Mouse (Mus musculus): ENCODE measurements around the gene Palld. TPM values are rescaled to one million over a fixed set of nuclear protein-coding genes. Genes with fewer than 3 reads are reported as not detected.

Palld gene
- polyA plus RNA-seq, 1 experiment from 2014 or later, result 17.3 TPM

GRCm38 (mm10) chr8:61771328-61771727 is 131.2 kb downstream of the Palld start:
- H3K4me1 ChIP-seq (ENCODE audit: control insufficient read depth, insufficient read depth, low read depth, low read length), result no peaks in the 10 kb centered on the region
- no peak overlapping the region for H3K27ac ChIP-seq (ENCODE audit: low read depth, low read length)
- no peak overlapping the region for H3K9ac ChIP-seq (ENCODE audit: low read depth, low read length)
- 74% methylated on average over 3 of the region's 3 CpGs for WGBS
- H3K4me3 ChIP-seq (ENCODE audit: low read length), result no peak overlapping the region
- H3K27me3 ChIP-seq (replicated peaks; ENCODE audit: control insufficient read depth, insufficient read depth, low read length), result no peaks in the 10 kb centered on the region
- no peak overlapping the region for H3K4me2 ChIP-seq (ENCODE audit: low read length)
- no peaks in the 10 kb centered on the region for H3K36me3 ChIP-seq (ENCODE audit: control insufficient read depth, insufficient read depth, low read length)
- ATAC-seq, result no peak
- no peaks in the 10 kb centered on the region for H3K9me3 ChIP-seq (ENCODE audit: control insufficient read depth, low read length)

GRCm38 (mm10) chr8:61769340-61769879 is 133.1 kb downstream of the Palld start:
- Histone ChIP-seq H3K9ac (ENCODE audit: low read depth, low read length) (no peak overlapping the region), H3K27ac (ENCODE audit: low read depth, low read length) (no peak overlapping the region), H3K4me1 (ENCODE audit: control insufficient read depth, insufficient read depth, low read depth, low read length) (no peaks in the 10 kb centered on the region), H3K27me3 (replicated peaks; ENCODE audit: control insufficient read depth, insufficient read depth, low read length) (no peaks in the 10 kb centered on the region), H3K36me3 (ENCODE audit: control insufficient read depth, insufficient read depth, low read length) (no peaks in the 10 kb centered on the region), H3K4me3 (ENCODE audit: low read length) (no peak overlapping the region), H3K9me3 (ENCODE audit: control insufficient read depth, low read length) (no peaks in the 10 kb centered on the region), H3K4me2 (ENCODE audit: low read length) (no peak overlapping the region)
- WGBS, result 73% methylated on average over 5 of the region's 5 CpGs
- no peak for ATAC-seq

- Histone ChIP-seq H3K4me1 (ENCODE audit: control insufficient read depth, insufficient read depth, low read depth, low read length) (peaks cover 7% of the 10 kb centered on the region), H3K9me3 (ENCODE audit: control insufficient read depth, low read length) (no peaks in the 10 kb centered on the region), H3K27ac (ENCODE audit: low read depth, low read length) (no peak overlapping the region), H3K27me3 (replicated peaks; ENCODE audit: control insufficient read depth, insufficient read depth, low read length) (no peaks in the 10 kb centered on the region), H3K9ac (ENCODE audit: low read depth, low read length) (peak overlapping the region; percentile 68), H3K4me2 (ENCODE audit: low read length) (peak overlapping the region; percentile 92), H3K4me3 (ENCODE audit: low read length) (peak overlapping the region; percentile 61), H3K36me3 (ENCODE audit: control insufficient read depth, insufficient read depth, low read length) (no peaks in the 10 kb centered on the region)
- peak; percentile 69 for ATAC-seq
- 7% methylated on average over 8 of the region's 8 CpGs for WGBS
These were observed 142.3 kb downstream of the Palld start for GRCm38 (mm10) chr8:61760190-61760578.

DNA sequence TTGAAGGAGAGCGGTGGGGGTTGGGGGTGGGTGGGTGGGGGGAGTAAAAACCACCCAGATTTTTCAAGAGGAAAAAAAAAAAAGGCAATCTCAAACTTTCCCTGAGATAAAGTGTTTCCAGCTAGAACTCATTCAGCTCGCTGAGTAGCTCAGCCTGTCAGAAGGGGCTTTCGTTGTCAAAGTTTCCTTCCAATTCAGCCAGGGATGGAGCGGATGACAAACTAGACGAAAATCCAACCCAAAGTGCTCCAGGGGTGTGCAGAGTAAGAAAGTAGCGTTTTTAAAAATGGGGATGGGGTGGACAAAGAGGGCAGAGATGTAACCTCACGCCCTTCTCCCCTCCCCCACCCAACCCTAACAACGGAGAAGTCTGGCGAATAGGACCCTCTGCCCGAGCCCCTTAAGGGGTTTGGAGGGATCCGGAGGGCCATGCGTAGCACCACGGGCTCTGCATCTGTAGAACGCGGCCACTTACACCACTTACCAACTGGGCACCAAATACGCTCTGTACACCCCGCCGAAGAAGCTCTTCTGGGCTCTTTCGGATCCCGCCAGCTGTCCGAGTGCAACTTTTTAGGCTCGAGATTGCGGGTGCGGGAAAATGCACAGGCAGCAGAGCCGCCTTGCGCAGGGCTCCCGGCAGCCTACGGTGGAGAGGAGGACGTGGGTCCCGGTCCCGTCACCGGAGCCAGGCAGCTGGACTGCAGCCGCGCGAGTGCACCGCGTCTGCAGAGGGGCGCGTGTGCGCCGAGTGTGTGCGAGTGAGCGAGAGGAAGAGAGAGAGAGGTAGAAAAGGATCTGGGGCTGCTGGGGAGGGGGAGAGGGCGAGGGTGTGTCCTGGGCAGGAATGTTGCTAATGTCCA is 142.9 kb downstream of the Palld start:
- no peaks in the 10 kb centered on the region for H3K27me3 ChIP-seq (replicated peaks; ENCODE audit: control insufficient read depth, insufficient read depth, low read length)
- peak overlapping the region; percentile 61 for H3K4me3 ChIP-seq (ENCODE audit: low read length)
- WGBS, result under 1% methylated on average over 43 of the region's 44 CpGs
- H3K36me3 ChIP-seq (ENCODE audit: control insufficient read depth, insufficient read depth, low read length), result no peaks in the 10 kb centered on the region
- peaks cover 7% of the 10 kb centered on the region for H3K4me1 ChIP-seq (ENCODE audit: control insufficient read depth, insufficient read depth, low read depth, low read length)
- H3K9me3 ChIP-seq (ENCODE audit: control insufficient read depth, low read length), result no peaks in the 10 kb centered on the region
- H3K4me2 ChIP-seq (ENCODE audit: low read length), result peak overlapping the region; percentile 92
- H3K9ac ChIP-seq (ENCODE audit: low read depth, low read length), result peak overlapping the region; percentile 68
- peak overlapping the region; percentile 73 for H3K27ac ChIP-seq (ENCODE audit: low read depth, low read length)
- peak; percentile 86 for ATAC-seq

- Histone ChIP-seq H3K36me3 (ENCODE audit: control insufficient read depth, insufficient read depth, low read length) (no peaks in the 10 kb centered on the region), H3K4me2 (ENCODE audit: low read length) (peak overlapping the region; percentile 92), H3K9me3 (ENCODE audit: control insufficient read depth, low read length) (no peaks in the 10 kb centered on the region), H3K27ac (ENCODE audit: low read depth, low read length) (no peak overlapping the region), H3K4me3 (ENCODE audit: low read length) (peak overlapping the region; percentile 61), H3K9ac (ENCODE audit: low read depth, low read length) (no peak overlapping the region), H3K4me1 (ENCODE audit: control insufficient read depth, insufficient read depth, low read depth, low read length) (peaks cover 7% of the 10 kb centered on the region), H3K27me3 (replicated peaks; ENCODE audit: control insufficient read depth, insufficient read depth, low read length) (no peaks in the 10 kb centered on the region)
- 12% methylated on average over 8 of the region's 8 CpGs for WGBS
- ATAC-seq, result peak; percentile 53; the same call in 1 of the 2 replicates
These were observed 143.7 kb downstream of the Palld start for GRCm38 (mm10) chr8:61758686-61759326.

GRCm38 (mm10) chr8:61756971-61757965 is 145.2 kb downstream of the Palld start:
- Histone ChIP-seq H3K27me3 (replicated peaks; ENCODE audit: control insufficient read depth, insufficient read depth, low read length) (no peaks in the 10 kb centered on the region), H3K4me3 (ENCODE audit: low read length) (no peak overlapping the region)

DNA sequence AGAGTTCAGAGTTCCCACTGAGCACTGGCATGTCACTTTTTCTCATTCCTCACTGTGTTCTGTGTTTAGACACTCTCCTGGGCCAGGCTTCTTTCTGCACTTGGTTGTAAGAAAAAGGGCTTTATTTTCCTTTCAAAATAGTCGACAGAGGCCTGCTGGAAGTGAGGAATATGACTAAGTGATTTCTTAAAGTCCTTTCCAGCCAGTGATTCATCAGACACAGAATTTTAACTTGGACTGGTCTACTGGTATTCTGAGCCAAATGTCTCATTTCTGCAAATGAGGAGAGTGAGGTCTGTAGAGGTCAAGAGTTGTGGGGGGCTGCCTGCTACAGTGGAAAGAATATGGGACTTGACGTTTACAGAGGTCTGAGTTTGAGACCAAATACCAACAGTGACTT is 147.3 kb downstream of the Palld start:
- no peak for ATAC-seq
- no peak overlapping the region for H3K9ac ChIP-seq (ENCODE audit: low read depth, low read length)

More at GRCm38 (mm10) chr8:61756971-61757965, 145.2 kb downstream of the Palld start:
- Histone ChIP-seq H3K9ac (ENCODE audit: low read depth, low read length) (no peak overlapping the region), H3K4me2 (ENCODE audit: low read length) (peak overlapping the region; percentile 38), H3K27ac (ENCODE audit: low read depth, low read length) (no peak overlapping the region), H3K9me3 (ENCODE audit: control insufficient read depth, low read length) (no peaks in the 10 kb centered on the region), H3K4me1 (ENCODE audit: control insufficient read depth, insufficient read depth, low read depth, low read length) (peaks cover 7% of the 10 kb centered on the region), H3K36me3 (ENCODE audit: control insufficient read depth, insufficient read depth, low read length) (no peaks in the 10 kb centered on the region)
- WGBS, result 41% methylated on average over 18 of the region's 18 CpGs
- no peak for ATAC-seq

DNA sequence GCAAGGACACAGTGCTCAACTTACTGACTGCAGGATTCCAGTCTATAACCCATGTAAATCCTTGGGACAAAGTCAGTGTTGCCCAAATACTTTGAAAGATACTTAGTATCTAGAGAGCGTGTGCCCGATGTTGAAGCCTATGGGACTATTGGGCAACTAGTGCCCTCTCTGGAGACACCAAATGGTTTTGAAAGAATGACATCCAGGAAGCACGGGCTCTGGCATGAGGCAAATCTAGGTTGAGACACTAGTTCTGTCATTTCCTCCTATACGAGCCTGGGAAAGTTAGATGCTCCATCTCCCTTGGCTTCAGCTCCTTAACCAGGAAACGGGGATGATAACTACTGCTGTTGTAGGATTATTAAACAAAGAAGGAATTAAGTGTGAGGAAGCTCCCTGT is 155.4 kb downstream of the Palld start:
- Histone ChIP-seq H3K27ac (ENCODE audit: low read depth, low read length) (no peak overlapping the region), H3K9me3 (ENCODE audit: control insufficient read depth, low read length) (no peaks in the 10 kb centered on the region)
- WGBS, result 95% methylated on average over 5 of the region's 5 CpGs

More for the DNA sequence above, 147.3 kb downstream of the Palld start:
- Histone ChIP-seq H3K27me3 (replicated peaks; ENCODE audit: control insufficient read depth, insufficient read depth, low read length) (no peaks in the 10 kb centered on the region), H3K4me3 (ENCODE audit: low read length) (no peak overlapping the region), H3K27ac (ENCODE audit: low read depth, low read length) (no peak overlapping the region), H3K4me1 (ENCODE audit: control insufficient read depth, insufficient read depth, low read depth, low read length) (peaks cover 6% of the 10 kb centered on the region), H3K36me3 (ENCODE audit: control insufficient read depth, insufficient read depth, low read length) (no peaks in the 10 kb centered on the region), H3K4me2 (ENCODE audit: low read length) (no peak overlapping the region), H3K9me3 (ENCODE audit: control insufficient read depth, low read length) (no peaks in the 10 kb centered on the region)
- 89% methylated on average over 2 of the region's 2 CpGs for WGBS

More for the DNA sequence above, 155.4 kb downstream of the Palld start:
- ATAC-seq, result no peak
- no peaks in the 10 kb centered on the region; the same call in 1 of the 2 replicates for H3K4me1 ChIP-seq (ENCODE audit: control insufficient read depth, insufficient read depth, low read depth, low read length)
- no peaks in the 10 kb centered on the region for H3K36me3 ChIP-seq (ENCODE audit: control insufficient read depth, insufficient read depth, low read length)
- H3K9ac ChIP-seq (ENCODE audit: low read depth, low read length), result no peak overlapping the region
- no peaks in the 10 kb centered on the region for H3K27me3 ChIP-seq (replicated peaks; ENCODE audit: control insufficient read depth, insufficient read depth, low read length)
- H3K4me2 ChIP-seq (ENCODE audit: low read length), result no peak overlapping the region
- no peak overlapping the region for H3K4me3 ChIP-seq (ENCODE audit: low read length)

Data from hindbrain, embryonic 16.5 days (tissue).